Mouse (Mus musculus): ENCODE measurements at regions not wholly inside any gene's neighbourhood (a gene's known extent, or its start where the extent isn't known, plus 50 kb on each side); places are given as distances from the start of the nearest gene placed in this dataset.

- no peak for TF ChIP-seq CTCF (IDR thresholded peaks at IDR 0.05; ENCODE audit: borderline replicate concordance, insufficient read depth, low read depth, low read length)
- no peak for TF ChIP-seq POLR2A (IDR thresholded peaks at IDR 0.05; ENCODE audit: borderline replicate concordance, insufficient read depth, low read length)
These were observed 93.9 kb upstream of the Spag17 start for GRCm38 (mm10) chr3:99791316-99791715.
